Mouse (Mus musculus): ENCODE data around the gene Stk38. TPM values are rescaled to one million over a fixed set of nuclear protein-coding genes. Genes with fewer than 3 reads are reported as not detected.
A peak's percentile ranks its signal among the peaks of the same experiment; 100 is the strongest.

The Stk38 gene
- total and polyA plus RNA-seq, 3 experiments = 14.4 to 290 (median 49.3) TPM

- Histone ChIP-seq H3K4me3 (ENCODE audit: control insufficient read depth in 1 of 2, insufficient read depth in 1 of 2, low read depth in 2 of 2, low read length in 2 of 2) (no peak overlapping the region), H3K9me3 (replicated peaks; ENCODE audit: insufficient read depth, low read length) (no peaks in the 10 kb centered on the region), H3K4me1 (ENCODE audit: control insufficient read depth in 1 of 2, insufficient read depth in 2 of 2, low read length in 2 of 2) (no peaks in the 10 kb centered on the region), H3K27ac (ENCODE audit: control insufficient read depth, low read depth, low read length) (no peak overlapping the region), H3K36me3 (ENCODE audit: control insufficient read depth in 1 of 2, insufficient read depth in 2 of 2, low read length in 2 of 2) (no peaks in the 10 kb centered on the region; a peak in 2 of 4 replicates), H3K9ac (ENCODE audit: control insufficient read depth, low read depth, low read length, poor library complexity, severe bottlenecking) (no peak overlapping the region), H3K79me2 (ENCODE audit: control insufficient read depth, insufficient read depth, low read length, poor library complexity) (no peaks in the 10 kb centered on the region), H3K27me3 (ENCODE audit: control insufficient read depth in 1 of 2, insufficient read depth in 2 of 2, low read length in 2 of 2) (no peaks in the 10 kb centered on the region)
- peak; percentile 85 for DNase-seq (ENCODE audit: low read depth, low spot score)
- TF ChIP-seq ZKSCAN1 (IDR thresholded peaks at IDR 0.05; ENCODE audit: low read depth, low read length) (no peak), TCF12 (IDR thresholded peaks at IDR 0.05; ENCODE audit: low read depth, low read length) (no peak), TBP (IDR thresholded peaks at IDR 0.05; ENCODE audit: low read depth, low read length) (no peak), BHLHE40 (IDR thresholded peaks at IDR 0.05; ENCODE audit: borderline replicate concordance, low read depth, low read length) (no peak), SMC3 (IDR thresholded peaks at IDR 0.05; ENCODE audit: low read depth, low read length) (peak; percentile 89), ZC3H11A (IDR thresholded peaks at IDR 0.05; ENCODE audit: low read depth, low read length) (0 out of 2 replicates have a peak, but pooled peaks have one; percentile 44), CHD1 (IDR thresholded peaks at IDR 0.05; ENCODE audit: low read depth, low read length) (no peak), MAFK (IDR thresholded peaks at IDR 0.05; ENCODE audit: borderline replicate concordance, low read depth, low read length) (no peak), SIN3A (IDR thresholded peaks at IDR 0.05; ENCODE audit: low read length) (no peak), RCOR1 (IDR thresholded peaks at IDR 0.05; ENCODE audit: low read depth, low read length) (no peak), GATA1 (IDR thresholded peaks at IDR 0.05; ENCODE audit: low read depth, low read length) (no peak), MAX (IDR thresholded peaks at IDR 0.05; ENCODE audit: low read length) (0 out of 2 replicates have a peak, but pooled peaks have one; percentile 38), RAD21 (IDR thresholded peaks at IDR 0.05; ENCODE audit: low read depth, low read length) (peak; percentile 55), GABPA (IDR thresholded peaks at IDR 0.05; ENCODE audit: low read depth, low read length) (no peak), USF1 (IDR thresholded peaks at IDR 0.05; ENCODE audit: low read depth, low read length) (no peak), CHD2 (IDR thresholded peaks at IDR 0.05; ENCODE audit: low read length) (no peak), ZNF384 (IDR thresholded peaks at IDR 0.05; ENCODE audit: low read depth, low read length) (peak; percentile 59), MXI1 (IDR thresholded peaks at IDR 0.05; ENCODE audit: low read depth, low read length) (no peak), KAT2A (conservative IDR thresholded peaks at IDR 0.05; ENCODE audit: low read depth, low read length) (no peak), USF2 (IDR thresholded peaks at IDR 0.05; ENCODE audit: borderline replicate concordance in 1 of 2, insufficient read depth in 1 of 2, low read depth in 1 of 2, low read length in 2 of 2) (no peak), TAL1 (IDR thresholded peaks at IDR 0.05; ENCODE audit: low read length) (no peak), ETS1 (IDR thresholded peaks at IDR 0.05; ENCODE audit: low read depth, low read length) (no peak), MEF2A (IDR thresholded peaks at IDR 0.05; ENCODE audit: extremely low read depth, insufficient replicate concordance, low read depth, low read length, poor library complexity, severe bottlenecking) (no peak), MYC (IDR thresholded peaks at IDR 0.05; ENCODE audit: low read depth, low read length) (peak; percentile 89), EP300 (IDR thresholded peaks at IDR 0.05; ENCODE audit: low read depth in 1 of 2, low read length in 2 of 2) (no peak), POLR2AphosphoS5 (IDR thresholded peaks at IDR 0.05; ENCODE audit: borderline replicate concordance, low read depth, low read length) (no peak), E2F4 (IDR thresholded peaks at IDR 0.05; ENCODE audit: borderline replicate concordance, low read depth, low read length) (no peak), UBTF (IDR thresholded peaks at IDR 0.05; ENCODE audit: borderline replicate concordance, insufficient read depth, low read depth, low read length) (no peak), CTCF (IDR thresholded peaks at IDR 0.05 in 2 of 3, conservative IDR thresholded peaks at IDR 0.05 in 1 of 3; ENCODE audit: control insufficient read depth in 1 of 3, insufficient read depth in 1 of 3, low read depth in 2 of 3, low read length in 3 of 3, poor library complexity in 1 of 3, severe bottlenecking in 1 of 3) (peak; percentile 70 to 99 (median 79)), ELF1 (IDR thresholded peaks at IDR 0.05; ENCODE audit: low read depth, low read length) (no peak), POLR2A (IDR thresholded peaks at IDR 0.05; ENCODE audit: control insufficient read depth in 1 of 2, insufficient read depth in 1 of 2, low read depth in 1 of 2, low read length in 2 of 2, poor library complexity in 1 of 2) (no peak), HCFC1 (IDR thresholded peaks at IDR 0.05; ENCODE audit: low read depth, low read length) (no peak), POLR2AphosphoS2 (IDR thresholded peaks at IDR 0.05; ENCODE audit: low read length) (no peak), MYB (IDR thresholded peaks at IDR 0.05; ENCODE audit: low read depth, low read length) (no peak), NRF1 (IDR thresholded peaks at IDR 0.05; ENCODE audit: insufficient read depth, low read depth, low read length, poor library complexity, severe bottlenecking) (no peak), MAZ (IDR thresholded peaks at IDR 0.05; ENCODE audit: low read depth, low read length) (no peak), ZMIZ1 (IDR thresholded peaks at IDR 0.05; ENCODE audit: low read depth, low read length) (no peak), NELFE (IDR thresholded peaks at IDR 0.05; ENCODE audit: low read depth, low read length) (no peak), JUND (IDR thresholded peaks at IDR 0.05; ENCODE audit: low read depth, low read length) (no peak)
Observed at GRCm38 (mm10) chr17:28987713-28988112, 20.1 kb downstream of the Stk38 start.
